Mouse (Mus musculus) spleen, adult 12 weeks (tissue): Measurements from ENCODE around the gene Ksr2.
"Not testable (repeated sequence)": the region's sequence is repeated elsewhere in the genome, so short reads cannot be mapped to it uniquely, and the experiment has no call there.

Source experiments
- DNase-seq: peaks from one replicate; pipeline ENCODE4 v3.0.0; 2022; ENCODE audit warnings: low spot score

Ksr2 gene

DNA sequence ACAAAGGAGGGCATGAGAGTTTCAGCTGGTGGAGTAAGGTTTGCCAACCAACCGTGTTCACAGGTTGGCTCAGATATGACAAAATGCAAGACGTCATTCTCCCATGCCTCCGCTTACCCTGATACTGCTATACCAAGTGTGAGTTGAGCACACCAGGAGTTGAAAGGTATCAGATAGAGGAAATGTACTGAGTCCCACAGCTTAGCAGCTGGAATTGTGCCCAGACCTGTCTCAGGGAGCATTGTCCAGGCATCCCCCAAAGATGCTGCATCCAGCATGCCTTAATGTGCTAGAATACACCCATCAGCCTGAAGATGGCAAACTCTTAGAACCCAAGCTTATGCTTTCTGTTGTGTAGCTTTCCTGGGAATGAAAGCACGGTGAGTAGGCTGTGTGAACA is 206.5 kb downstream of the Ksr2 start:
- DNase-seq: no peak

DNA sequence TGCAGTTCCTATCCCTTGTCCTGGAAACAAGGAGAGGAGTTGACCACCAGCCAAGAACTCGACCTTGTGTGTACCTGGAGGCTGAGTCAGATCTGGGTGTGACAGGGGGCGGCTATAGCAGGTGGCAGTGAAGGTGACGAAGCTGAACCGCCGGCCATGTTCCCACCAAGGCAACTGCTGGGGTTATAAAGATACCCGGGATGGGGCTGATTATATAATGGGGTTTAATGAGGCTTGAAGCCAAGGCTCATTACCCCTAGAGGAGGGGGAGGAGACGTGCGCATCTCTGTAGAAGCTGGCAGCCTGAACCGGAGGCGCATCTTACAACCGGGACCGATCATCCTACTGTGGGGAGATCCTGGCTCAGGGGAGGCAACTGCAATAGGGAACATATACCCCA is 208.4 kb downstream of the Ksr2 start:
- DNase-seq: no peak

DNA sequence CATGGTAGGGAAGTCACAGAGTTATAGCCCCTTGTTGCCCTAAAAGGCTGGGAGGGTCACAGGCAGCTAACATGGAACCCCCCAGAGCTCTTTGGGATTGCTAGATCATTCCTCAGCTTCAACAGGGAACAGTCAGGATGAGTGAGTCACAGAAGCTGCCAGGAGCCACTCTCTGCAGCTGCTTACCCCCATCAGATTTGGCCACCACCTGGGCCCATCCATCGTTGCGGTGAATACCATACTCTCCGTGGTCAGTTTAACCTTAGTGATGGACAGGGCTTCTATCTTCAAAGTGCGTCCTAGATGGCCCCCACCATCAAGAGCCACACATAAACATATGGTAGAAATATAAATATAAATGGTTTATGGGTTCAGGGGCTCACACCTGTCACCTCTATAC is 209.4 kb downstream of the Ksr2 start:
- not testable (repeated sequence) for DNase-seq

DNA sequence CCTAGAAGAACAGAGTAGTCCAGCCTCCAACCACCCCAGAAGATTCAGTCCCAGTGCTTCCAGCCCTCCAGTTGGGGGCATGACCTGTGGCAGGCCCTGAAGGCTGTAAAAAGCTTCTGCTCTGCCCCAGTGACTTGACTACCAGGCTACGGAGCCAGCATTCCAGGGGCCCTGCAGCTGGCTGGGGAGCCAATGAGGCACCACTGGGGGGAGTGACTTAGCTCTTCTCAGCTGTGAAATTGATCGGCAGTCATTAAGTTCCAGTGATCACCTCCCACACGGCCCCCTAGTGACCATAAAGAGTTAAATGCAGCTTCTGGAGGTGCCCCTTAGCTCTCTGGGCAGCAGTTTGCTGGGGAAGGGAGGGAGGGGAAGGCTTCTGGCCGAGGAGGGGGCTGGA is 213.1 kb downstream of the Ksr2 start:
- DNase-seq: no peak

DNA sequence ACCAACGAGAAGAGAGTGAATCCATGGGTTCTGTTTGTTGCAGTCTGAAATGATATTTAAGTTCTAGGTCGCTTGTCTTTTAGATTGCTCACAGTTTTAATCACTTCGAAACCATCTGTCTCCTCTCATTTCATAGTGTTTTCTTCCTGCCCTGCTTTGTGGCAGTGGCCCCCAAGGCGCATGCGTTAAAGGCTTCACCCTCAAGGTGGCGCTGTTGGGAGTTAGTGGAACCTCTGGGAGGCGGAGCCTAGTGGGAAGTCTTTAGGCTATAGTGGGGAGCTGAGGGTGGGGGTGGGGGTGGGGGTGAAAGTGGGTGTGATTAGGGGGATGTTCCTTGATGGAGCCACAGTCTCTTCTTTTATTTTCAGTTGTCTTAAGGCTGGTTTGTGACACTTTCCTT is 214.6 kb downstream of the Ksr2 start:
- no peak for DNase-seq

DNA sequence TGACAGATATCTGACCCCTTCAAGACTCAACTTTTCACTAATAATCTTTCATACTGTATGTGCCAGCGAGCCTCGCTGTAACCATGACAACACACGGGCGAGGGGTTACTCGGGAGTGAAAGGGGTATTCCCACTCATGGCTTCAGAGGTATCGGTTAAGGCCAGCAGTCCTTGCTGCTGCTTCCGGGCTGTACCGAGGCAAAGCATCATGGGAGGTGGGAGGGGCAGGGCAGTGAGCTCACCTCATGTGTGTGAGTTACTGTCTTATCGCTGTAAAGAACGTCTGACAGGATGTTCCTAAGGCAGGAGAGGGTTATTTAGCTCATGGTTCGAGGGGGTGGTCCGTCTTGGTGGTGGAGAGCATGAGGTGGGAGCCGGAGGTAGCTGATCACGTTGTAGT is 215.8 kb downstream of the Ksr2 start:
- no peak for DNase-seq

DNA sequence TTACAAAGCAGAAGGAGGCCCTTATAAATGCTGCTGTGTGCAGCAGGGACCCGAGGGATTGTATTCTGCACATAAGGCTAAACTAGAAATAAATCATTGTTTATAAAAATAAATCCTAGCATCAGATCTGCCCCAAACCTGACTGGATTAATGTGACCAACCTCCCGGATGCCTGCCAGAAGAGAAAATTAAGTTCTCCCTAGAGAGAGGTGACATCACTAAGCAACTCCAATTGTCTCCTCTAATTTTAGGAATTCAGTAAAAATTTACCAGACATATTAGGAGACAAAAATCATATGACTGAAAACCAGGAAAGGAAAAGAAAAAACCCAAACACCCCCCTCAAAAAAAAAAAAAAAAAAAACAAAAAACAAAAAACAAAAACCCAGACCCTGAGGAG is 221.4 kb downstream of the Ksr2 start:
- DNase-seq: no peak

DNA sequence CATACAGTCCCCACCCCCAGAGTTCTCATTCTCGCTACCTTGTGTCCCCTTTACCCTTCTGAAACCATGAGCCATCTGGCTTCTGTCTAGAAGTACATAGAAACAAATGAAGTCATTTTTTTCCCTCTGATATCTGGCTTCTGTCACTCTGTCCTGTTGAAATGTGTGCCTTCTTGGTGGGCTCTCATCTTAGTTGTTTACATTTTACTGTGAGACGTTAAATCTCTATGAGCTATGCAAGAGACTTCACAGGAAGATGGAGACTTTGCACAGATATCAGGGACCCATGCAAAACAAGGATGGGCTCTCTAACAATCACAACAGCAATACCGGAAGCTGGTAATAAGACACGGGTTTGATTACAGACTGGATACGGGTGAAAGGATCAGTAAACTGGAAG is 222.0 kb downstream of the Ksr2 start:
- DNase-seq: no peak

DNA sequence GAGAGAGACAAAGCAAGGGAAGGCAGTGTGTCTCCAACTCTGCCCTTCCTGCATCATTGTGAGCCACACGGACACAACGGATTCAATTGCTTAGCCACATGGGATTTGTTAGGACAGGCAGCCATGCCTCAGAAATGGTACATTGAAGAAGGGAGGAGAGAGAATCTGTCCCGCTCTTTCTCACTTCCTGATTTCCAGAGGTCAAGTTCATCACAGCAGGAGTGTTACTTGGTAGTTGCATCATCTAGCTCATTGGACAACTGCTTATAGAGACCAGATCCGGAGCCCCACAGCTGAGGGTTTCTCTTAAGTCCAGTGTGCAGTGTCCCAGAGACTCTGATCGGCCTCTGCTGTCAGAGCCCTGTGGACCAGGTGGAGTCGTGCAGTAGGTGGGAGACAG is 227.8 kb downstream of the Ksr2 start:
- DNase-seq: no peak

DNA sequence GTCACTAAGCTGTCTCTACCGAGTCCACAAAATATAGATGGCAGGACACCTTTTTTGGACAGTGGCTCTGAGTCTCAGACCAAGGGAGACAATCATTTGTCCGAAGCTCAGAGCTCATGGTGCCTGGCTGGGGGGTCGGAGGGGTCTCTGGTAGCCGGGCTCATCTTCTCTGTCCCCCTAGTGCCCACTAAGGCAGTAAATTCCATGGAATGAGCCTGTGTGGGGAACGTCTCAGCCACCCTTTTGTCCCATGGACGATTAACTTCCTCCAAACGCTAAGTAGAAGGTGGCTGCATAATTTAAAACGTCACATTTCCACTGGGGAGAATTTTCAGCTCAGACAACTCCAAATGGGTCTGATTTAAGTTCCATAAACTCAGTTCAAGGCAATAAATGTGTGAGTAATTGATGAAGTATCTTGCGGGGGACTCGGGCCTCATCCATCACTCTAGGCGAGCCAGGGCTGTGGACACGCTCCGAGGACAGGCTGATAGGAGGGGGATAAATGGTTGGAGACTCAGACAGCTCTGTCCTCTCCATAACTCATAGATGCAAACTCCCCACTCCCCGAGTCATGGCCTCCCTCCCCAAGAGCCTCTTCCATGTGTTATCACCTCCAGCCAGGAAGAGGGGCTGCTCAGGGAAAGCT is 237.6 kb downstream of the Ksr2 start:
- no peak for DNase-seq

DNA sequence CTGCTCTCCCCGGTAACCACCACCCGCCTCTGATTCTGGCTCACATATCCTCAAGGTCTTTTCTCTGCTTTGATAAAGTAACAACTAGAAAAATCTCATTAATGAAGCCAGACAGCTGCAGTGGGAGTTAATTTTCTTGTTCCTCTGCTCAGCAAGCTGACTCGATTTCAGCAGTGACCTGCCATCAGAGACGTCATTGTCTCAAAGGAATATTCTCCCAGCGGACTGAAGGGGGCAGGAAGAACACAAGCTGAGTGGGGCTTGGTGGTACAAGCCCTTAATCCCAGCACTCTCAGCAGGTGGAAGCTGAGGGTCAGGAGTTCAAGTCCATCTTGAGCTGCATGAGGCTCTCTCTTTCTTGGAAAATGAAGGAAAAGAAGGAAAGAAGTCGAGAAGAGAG is 244.8 kb downstream of the Ksr2 start:
- no peak for DNase-seq

DNA sequence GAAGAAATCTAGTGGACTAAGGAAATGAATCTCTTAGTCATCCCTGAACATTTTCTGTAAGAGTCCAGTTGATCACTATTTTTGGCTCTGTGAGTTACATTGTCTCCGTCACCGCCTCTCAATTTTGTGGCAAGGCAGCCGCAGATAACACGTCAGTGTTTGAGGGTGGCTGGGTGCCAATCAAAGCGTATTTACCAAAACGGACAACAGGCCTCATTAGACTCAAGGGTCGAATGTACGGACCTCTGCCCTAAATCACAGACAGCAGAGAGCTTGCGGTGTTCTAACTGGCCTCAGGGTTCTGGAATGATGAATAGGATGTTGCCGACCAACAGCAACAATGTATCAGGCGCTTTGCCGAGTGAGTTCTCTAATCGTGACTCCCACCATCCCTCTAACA is 245.8 kb downstream of the Ksr2 start:
- no peak for DNase-seq

DNA sequence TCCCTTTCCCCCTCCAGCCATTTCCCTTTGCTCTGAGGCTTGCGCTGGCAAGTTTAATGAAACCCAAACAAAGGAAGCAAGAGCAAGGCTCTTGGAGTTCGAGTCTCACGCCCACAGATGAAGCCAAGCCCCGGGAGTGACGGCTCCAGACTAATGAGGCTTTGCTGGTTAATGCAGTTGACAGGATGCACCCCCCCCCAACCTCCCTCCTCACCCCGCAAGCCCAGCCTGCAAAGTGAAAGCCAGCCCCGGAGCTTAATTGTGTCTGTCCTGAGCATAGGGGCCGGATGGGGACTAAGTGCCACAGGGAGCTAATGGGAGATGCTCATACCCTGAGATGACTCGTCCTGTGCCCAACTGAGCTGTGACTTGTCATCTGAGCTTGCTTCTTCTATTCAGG is 251.4 kb downstream of the Ksr2 start:
- no peak for DNase-seq

DNA sequence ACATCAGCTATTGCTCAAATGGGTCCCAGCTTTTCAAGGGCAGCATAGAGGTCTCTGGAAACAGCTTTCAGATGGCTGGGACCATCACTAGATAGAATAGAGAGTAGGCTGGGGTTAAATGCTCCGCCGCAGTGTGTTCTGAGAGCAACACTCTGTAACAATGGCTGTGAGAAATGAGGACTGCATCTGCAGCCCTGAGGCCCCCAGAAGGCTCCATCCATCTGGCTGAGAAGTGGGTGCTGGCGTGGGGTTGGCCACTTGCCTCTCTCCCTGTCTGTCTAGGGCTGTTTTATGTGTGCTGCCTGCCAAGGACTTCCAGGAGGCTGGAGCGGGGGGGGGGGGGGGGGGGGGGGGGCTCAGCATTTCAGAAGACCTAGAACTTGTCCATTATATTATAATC is 253.5 kb downstream of the Ksr2 start:
- no peak for DNase-seq

DNA sequence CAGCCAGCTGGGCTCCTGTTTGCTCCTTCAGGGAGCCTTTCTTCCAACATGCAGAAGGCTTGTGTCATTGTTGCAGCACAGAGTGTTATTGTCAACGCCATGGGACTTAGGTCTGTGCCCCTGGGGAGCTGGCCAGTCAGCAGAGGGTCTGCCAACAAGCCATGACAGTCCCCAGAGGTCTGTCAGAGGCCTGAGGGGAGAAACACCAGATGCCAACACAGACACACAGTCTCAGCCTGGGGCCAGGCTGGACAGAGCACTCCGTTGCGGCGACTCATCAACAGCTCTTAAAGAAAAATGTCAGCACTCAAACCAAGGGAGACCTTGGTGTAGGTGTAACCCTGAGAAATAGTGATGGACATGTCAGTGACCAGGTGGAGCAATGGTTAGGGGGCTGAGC is 255.5 kb downstream of the Ksr2 start:
- no peak for DNase-seq

DNA sequence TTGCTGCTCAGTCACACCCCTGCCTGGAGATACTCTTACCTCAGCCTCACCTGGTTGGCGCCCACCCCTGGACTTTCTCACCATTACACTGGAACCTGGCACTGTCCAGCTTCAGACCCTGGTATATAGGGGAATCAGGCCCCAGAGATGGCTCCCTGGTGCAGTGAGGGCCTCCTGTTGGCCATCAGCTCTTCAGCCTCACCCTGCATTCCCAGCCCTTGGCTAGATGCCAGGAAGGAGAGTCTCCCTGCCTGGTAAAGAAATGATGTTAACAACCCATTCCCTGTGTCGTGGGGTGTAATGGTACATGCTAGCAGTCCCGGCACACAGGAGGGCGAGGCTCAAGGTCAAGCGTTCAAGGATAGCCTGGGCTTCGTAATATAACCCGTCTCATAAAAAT is 256.0 kb downstream of the Ksr2 start:
- no peak for DNase-seq

DNA sequence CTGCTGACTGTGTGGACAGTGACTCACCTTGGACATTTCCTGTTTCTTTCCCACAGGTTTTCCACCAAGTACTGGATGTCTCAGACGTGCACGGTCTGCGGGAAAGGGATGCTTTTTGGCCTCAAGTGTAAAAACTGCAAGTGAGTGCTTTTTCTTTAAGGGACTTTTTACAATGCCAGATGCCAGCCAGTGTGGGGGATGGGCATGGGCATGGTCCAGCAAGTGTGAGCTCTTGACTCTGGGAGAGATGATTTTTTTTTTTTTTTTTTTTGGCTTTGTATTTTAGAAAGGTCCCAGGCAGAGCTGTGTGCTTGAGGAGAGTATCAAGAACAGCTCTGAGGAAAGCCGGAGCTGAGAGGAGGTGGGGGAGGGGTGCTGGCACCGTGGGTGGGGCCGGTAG is 257.6 kb downstream of the Ksr2 start:
- DNase-seq: no peak

DNA sequence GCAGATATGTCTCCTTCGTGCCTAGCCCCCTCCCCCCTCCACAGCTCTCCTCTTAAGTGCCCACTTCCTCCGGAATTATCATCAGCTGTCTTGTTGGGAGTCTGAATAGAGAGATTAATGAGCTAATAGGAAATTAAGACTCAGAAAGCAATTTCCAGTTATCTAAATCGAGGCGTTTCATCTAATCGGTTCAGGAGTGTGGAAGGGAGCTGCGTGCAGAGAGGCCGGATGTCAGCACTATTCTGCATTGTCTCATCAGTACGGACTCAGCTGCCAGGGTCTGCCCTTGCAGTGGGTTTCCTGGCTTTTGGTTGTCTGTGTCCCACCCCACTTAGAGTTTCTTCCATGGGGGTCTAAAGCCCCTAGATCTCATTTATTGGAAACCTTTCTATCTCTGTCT is 262.0 kb downstream of the Ksr2 start:
- no peak for DNase-seq

DNA sequence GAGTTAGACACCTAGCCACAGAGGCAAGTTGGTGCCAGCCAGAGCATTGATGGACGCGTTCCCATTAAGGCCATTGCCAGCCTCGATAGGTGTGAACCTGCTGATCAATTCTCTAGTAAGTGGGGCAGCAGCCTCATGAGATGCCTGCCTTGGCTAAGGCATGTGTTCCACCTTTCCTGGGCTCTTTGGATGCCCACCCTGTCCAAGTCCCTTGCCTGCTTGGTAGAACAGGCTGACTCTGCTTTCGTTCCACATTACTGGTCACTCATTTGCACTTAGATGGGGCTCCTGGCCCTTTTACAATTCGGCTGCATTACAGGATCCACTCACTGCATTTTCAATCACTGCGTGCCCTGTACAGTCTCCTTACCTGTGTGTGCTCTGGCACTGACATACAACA is 263.4 kb downstream of the Ksr2 start:
- no peak for DNase-seq

DNA sequence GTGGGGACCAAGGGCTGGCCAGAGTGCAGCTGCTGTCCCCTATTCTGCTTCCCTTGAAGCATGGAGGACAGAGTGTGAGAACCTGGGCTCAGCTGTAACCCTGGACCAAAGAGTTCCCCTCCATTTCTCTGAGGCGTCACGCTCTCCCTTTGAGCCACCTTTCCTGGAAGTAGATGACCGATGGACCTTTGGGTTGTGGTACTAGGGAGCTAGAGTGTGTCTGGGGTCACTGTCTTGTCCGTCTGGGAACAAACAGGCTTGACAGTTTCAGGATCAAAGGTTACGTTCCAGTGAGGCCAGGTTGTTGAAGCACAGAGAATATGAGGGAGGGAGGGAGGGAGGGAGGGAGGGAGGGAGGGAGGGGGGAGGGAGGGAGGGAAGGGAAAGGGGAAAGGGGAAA is 264.6 kb downstream of the Ksr2 start:
- no peak for DNase-seq

DNA sequence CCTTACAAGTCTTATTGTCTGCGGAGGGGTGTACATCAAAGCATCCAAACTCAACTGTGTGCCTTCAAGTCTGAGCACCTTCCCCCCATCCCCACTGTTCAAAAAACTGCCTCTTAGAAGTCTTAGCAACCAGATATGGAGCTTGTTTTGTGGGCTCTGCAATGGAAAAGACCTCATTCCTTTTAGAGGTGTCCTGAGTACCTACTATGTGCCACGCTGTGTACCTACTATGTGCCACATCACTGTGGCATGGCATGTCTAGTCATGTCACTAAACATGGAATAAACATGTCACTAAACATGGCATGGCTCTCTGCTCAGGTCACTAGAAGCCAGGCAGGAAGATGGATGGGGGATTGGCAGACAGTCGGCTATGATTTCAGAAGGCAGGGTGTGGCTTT is 268.4 kb downstream of the Ksr2 start:
- no peak for DNase-seq

DNA sequence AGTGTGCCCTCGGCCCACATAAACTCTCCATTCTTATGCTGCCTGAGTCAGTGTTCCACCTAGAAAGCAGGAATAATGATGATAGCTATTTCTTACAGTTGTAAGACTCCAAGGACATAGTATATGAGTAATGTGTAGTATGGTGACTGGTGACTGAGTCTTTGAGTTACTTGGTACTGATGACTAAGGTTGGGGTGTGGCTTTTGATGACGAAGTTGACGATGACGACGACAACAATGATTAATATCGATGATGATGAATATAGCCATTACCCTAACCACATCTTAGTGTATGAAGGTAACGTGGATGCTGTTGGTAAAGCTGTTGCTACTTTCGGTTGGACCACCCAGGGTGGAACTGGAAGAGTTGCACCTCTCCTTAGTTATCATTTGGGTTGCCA is 270.7 kb downstream of the Ksr2 start:
- no peak for DNase-seq

DNA sequence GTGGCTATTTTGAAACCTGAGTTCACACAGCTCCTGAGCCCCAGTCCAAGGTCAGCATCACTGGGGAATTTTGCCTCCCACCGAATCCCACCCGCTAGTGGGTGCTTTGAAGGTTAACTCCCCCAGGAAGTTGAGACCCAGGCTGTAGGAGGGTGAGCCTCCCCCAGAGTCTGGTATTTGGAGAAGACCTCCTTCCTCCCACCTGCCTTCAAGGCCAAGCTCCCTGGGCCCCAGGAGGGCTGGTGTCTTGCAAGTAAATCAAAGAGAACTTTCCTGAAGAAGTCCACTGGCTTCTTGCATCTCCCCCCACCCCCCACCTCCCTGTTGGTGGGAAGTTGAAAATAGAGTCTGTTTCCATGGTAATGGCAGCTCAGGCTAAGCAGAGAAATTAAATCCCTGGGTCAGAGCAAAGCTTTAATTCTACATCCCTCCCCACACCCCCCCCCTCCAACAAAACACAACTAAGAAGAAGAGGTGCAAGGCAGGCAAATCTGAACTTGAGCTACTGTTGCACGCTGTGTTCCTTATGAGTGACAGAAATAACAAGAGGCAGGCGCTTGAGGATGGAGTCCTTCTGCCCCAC is 274.1 kb downstream of the Ksr2 start:
- DNase-seq: no peak

DNA sequence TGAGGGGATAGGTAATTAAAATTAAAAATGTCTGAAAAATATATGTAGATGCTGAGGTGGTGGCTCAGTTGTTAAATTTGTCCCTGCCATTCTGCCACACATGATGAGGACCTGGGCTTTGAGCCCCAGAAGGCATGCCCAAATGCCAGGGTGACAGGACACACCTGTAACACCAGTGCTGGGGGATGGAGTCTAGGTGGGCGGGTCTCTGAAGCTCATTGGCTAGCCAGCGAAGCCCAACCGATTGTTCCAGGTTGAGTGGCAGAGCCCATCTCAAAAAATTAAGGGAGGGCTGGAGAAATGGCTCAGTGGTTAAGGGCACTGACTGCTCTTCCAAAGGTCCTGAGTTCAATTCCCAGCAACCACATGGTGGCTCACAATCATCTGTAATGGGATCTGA is 274.9 kb downstream of the Ksr2 start:
- DNase-seq: no peak

DNA sequence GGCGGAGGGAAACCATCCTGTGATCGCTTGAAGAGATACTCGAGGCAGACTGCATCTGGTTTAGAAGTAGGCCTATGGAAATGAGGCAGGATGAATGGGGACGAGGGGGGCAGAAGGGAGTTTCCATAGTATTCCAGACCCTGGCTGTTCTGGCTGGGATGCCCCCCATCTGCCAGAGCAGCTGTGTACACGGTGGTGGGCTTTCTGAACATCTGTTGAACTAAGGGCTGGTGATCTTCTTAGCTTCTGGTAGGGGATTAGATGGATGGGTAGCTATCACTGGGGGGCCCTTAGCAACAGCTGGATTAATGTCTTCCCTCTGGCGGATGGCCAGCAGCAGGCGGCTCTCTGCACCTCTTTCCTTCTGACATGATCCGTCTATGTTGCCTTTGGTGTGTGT is 276.0 kb downstream of the Ksr2 start:
- DNase-seq: no peak
